Mouse (Mus musculus) cerebellum, postnatal 14 days (tissue): ENCODE data around the gene Nfic.

Source experiments
- DNase-seq, 2 experiments: peaks; one replicate each; pipeline ENCODE4 v3.0.0; 2021; ENCODE audit warnings: mixed read lengths in 2 of 2

Gene Nfic

DNA sequence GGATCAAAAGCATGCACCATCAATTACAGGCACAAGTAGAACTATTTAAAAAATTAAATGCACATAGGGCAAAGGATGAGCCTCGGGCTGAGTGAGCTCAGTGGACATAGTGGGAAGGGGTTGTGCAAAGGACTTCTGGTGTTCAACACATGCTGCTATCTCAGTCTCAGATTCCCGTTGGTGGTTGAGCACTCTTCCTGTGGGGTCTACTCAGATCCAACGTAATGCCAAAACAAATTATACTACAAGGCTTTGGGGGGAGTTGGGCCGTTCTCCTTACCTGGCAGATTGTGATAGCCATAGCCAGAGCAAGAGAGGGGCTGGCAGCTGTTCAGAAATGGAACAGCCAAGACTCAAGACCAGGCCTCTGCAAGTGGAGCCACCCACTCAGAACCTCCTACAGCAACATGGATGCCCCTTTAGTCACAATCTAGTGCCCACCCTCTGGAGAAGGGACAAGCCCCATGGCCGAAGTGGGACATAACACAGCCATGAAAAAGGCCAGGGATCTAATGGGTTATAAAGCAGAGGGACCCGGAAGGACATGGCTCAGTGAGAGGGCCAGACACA lies 75.5 kb downstream of the Nfic start:
- DNase-seq = no peak

DNA sequence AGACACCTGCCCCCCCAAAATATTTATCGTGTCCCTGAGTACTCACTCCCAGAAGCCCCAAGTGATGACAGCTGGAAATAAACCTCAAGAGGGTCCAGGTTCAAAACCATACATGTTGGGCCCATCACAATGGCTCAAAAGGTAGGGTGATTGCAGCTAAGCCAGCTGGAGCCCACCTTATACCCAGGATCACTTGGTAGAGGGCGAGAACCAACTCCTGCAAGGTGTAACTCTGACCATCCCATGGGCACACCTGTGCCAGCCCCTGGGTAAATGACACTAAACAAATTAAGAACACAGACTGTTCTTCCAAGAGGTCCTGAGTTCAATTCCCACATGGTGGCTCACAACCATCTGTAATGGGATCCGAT lies 76.3 kb downstream of the Nfic start:
- DNase-seq = no peak

DNA sequence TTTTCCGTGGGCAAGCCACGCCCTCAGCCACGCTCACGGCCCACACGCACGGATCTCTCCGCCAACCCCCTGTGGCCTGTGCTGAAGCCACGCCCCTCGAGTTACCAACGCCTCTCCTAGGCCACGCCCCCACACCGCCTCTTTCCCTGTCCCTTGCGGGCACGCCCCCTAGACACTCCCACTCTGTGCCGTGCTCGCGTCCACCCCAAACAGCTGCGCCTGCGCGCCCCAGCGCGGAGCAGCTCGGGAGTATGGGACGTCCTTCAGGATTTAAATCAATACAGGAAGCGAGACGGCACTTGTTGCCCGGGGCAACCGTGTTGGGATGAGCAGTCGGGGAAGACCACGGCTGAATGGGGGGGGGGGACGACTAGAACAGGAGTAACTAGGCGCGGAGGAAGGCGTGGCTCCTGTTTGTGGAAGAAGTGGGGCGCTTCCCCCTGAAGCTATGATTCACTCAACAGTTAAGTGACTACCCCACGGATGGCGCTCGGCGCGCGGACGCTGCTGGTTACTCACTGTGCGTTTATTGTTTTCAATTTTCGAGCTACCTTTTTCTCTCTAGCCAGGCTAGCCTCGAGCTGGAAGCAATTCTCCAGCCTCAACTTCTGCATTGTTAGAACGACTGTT lies 76.8 kb downstream of the Nfic start:
- peak; percentile 100 for DNase-seq

DNA sequence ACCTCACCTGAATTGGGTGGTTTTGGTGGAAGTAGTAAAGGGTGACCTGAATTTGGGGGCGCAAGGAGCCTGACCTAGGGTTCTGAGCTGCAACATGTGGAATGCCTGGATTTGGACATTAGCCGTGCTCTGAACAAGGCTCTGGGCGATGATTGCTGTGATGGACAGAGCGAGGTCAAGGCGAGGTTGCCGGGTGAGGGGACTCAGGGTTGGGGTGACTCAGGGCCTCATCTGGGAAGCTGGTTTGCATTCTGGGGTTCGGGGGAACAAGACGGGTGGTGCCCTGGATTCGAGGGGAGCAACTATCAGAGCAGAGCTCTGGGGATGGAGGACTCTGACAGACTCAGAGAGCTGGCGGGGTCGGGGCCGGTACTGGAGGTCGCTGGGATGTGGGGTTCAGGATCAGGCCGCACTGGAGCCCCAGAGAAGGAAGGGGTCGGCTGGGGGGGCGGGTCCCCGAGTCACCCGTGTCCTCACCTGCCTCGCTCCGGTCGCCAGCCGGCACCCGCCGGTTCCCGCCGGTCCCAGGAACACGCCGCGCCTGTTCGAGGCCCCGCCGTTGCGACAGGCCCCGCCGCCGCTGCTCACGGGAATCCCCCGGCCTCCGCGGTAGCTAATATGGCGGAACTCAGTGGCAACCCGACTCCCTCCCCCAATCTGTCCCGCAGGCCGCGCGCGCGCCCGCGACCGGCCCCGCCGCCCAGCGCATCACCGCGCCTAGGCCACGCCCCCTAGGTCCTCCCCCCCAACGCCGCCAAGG lies 77.5 kb downstream of the Nfic start, which contains the start of gene Fzr1:
TSS of gene Fzr1 (minus strand) at position 724 of the 760 bp plus-strand sequence.
- DNase-seq = no peak

DNA sequence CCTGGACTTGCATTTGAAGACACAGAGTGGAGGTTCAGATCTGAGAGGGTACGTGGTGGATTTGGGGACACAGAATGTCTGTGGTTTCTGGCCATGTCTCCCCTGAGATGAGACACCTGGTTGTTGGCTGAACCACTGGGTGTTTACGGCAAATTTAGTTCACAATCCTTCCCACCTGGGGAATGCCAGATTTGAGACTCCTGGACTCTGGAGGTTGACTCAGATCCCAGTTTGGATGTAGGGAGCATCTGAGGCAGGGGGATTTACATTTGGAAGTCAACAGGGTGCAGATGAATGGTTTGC lies 78.1 kb downstream of the Nfic start:
- DNase-seq = no peak

DNA sequence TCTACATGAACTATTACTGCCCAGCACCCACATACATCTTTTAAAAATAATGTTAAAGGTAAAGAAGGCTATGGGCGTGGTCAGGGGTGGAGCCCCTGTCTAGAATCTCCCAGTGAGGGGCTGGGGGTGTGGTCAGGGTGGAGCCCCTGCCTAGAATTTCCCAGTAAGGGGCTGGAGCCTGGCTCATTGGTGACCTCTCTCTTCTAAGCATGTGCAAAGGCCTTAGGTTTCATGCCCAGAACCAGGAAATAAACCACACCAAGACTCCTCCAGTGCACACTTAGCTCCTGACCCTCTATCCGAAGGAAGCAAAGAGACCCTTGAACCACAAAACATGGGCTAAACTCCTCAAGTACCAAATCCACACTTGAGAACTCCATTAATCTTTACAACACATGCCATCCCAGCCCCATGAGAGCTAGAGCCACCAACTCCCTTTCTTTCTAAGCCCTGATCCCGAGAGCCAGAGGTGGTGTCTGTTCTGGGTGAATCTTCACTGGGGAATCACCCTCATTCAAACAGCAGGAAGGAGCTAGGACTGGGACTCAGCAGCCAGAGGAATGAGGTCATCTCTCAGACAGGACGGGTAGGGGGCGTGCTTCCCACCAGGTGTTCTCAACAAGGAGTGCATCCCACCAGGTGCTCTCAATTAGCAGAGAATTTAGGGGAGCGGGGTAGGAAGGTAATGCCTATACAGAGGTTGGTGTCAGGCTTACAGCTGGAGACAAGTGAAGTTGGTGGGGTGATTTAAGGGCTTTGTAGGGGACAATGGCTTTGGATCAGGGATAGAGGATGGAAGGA lies 78.7 kb downstream of the Nfic start:
- no peak for DNase-seq

DNA sequence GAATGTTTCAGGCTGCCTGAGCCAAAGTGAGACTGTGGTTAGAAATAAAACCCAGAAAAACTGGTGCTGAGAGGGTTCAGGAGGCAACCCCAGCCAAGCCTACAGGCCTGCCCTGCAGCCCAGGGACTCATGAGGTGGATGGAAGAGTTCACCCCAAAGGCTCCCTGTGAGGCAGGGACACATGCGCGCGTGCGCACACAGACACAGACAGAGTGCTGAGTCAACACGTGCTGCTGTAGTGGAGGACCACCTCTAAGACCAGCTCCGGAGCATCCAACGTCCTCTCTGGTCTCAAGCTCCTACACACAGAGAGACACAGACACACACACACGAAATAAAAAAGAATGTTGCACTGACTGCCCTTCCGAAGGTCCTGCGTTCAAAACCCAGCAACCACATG lies 80.1 kb downstream of the Nfic start:
- no peak for DNase-seq

DNA sequence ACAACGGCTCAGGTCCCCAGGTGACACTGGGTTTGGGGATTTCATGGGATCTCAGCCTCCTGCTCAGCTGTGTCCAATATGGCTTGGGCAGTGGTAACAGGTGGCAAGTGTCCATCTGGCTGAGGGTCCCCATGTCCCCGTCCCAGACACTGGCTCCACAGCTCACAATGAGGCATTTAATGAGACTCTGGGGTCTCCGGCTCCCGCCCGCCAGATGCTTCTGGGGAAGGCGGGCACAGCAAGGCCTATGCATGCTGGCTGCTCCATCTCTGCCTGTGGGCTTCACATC lies 88.3 kb downstream of the Nfic start:
- DNase-seq = peak in 1 of 2 experiments; percentile 27

DNA sequence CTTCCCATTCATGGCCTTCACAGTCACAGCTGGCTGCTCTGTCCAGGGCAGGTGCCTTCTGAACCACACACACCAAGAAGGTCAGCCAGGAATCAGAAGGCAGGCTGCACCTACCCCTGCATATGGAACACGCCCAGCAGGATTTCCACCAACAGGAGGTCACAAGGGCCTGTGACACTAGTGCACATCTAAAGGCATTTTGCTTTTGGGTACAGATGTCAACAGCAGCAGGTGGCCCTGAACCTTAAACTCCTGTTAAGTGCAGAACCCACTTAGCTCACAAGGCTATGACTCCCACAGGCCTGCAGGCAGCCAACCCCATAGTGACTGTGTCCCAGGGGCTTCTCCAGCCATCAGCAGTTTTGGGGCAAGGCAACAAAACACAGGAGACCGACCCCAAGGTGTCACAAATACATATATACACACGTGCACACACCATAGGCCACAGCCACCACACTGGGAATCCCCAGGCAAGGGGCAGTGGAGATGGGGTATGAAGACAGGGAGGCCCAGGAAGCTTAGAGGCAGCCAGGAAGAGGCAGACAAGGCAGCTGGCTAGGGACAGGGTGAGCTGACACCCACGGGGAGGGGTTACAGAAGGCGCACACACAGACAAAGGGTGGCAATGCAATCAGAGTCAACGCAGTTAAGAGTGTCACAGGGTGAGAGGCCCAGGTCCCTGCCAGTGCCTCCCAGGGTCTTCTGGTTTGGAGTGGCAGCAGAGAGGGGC lies 88.8 kb downstream of the Nfic start:
- DNase-seq = no peak

DNA sequence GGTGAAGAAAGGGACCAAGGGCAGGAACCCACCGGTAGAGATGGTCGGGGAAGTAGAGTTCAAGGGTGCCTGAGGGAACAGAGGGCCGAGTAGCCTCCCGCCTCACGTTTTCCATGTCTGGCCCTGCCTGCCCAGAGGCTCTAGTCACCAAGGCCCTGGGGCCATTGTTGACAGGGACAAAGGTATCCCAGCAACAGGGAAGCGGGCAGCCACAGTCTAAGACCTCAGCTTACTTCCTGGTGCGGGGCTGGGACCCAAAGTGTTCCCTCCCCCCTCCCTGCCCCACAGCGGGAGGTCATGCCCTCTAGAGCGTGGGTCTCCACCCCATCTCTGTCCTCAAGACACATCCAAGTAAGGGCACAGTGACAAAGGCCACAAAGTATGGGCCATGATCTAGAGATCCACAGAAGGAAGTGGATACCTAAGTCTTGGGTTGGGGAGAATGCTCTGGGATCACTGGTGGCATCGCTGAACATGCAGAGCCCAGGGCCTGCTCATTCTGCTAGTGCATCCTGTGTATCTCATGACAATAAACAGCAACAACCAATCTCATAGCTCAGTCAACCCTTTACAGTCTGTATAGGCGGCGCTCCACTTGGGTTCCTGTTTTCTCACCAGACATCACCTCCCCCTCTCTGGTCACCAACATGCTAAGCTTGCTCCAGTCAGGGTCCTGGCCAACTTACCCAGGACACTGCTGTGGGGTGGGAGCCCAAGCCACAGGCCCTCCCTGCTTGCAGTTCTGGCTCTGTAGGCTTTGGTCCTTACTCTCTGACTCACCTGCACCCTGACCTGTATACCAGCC lies 89.6 kb downstream of the Nfic start, which contains the start of gene 4930404N11Rik:
TSS of gene 4930404N11Rik (minus strand) at position 145 of the 805 bp plus-strand sequence.
- no peak for DNase-seq

DNA sequence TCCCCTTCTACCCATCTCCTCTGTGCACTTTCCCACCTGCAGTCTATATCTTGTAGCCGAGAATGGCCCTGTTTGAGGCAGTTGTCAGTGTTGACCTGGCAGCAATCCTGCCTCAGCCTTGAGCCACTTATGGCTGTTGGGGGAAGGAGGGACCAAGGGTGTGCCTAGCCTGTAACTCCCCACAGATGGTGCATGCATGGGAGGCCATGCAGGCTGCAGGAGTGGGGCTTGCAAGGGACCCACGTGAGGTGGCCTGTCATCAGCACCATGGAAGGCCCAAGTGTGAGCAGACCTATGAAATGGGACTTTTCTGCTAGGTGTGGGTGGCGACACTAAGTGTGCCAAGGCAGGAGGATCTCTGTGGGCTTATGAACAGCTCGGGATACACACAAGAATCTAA lies 90.4 kb downstream of the Nfic start:
- DNase-seq = no peak

DNA sequence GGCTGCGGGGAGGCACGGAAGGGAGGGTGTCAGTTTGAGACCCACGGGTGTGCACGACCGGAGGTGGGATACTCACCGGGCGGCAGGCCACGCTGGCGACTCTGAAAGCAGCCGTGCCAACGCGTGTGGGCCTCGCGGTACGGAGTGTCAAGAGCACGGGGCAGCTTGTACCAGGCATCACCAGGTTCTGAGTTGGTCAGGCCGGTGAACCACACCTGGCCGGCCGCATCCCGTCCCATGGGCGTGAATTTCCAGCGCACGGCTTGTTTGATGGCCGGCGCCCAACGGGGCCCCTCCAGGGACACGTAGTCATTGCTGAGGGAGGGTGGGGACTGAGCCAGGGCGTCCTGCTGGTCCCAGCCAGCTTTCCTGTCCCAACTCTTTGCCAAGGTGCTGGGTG lies 90.8 kb downstream of the Nfic start:
- DNase-seq = no peak

DNA sequence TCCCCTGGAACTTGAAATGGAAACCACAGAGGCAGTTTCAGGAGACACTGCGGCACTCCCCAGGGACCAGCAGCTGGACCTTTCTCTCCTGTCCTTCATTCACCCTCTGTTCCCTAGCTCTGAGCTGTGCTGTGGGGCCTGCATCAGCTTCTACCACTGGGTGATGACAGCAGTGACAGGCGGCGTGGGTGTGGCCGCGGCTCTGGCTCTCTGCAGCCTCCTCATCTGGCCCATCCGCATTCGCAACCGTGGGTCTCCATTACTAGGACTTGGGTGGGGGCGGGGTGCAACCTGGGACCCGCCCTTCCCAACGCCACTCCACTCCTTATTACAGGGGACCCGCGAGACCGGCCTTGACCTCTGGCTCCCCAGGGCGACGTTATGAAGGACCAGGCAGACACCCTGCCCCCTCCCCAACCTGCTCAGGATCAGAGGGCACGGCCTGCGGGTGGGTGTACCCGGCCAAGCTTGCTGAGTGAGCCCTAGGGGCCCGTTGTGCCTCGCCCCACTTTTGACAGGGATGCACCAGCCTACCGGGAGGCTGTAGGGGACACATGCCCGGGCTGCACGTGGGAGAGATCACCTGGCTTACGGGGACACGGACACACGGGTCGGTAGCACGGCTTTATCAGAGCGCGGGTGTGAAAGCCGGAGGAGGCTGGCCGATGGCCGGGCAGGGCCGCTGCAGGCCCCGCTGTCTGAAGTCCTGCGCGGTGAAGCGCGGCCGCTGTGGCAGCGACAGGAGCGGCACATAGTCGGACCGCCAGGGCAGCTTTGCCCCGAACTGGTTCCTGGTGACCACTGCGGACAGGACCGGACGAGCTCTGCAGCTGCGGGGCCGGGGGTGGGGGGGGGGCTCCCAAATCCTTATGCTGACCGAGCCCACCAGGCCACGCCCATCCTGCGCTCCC lies 91.7 kb downstream of the Nfic start:
- no peak for DNase-seq

DNA sequence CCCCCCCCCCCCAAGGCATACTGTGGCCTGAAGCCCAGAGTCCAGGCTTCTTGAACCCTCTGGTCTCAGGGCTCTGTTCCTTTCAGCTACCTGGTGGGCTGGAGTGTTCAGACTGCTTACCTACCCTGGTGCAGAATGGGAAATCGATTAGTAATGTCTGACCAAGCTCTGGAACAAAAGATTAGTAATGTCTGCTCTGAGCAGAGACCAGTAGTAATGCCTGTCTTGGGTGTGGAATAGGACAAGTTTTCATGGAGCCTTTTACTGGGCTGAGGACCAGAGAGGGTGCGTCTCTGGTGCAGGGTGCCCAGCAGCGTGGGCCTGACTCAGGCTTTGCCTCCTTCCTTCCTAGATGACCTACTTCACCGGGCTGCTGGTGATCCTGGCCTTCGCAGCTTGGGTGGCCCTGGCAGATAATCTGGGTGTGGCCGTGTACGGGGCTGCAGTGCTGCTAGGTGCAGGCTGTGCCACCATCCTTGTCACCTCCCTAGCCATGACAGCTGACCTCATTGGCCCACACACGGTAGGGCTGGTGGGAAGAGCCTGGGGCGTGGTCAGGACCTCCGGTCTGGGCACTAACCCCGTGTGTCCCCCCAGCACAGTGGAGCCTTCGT lies 93.0 kb downstream of the Nfic start:
- no peak for DNase-seq

DNA sequence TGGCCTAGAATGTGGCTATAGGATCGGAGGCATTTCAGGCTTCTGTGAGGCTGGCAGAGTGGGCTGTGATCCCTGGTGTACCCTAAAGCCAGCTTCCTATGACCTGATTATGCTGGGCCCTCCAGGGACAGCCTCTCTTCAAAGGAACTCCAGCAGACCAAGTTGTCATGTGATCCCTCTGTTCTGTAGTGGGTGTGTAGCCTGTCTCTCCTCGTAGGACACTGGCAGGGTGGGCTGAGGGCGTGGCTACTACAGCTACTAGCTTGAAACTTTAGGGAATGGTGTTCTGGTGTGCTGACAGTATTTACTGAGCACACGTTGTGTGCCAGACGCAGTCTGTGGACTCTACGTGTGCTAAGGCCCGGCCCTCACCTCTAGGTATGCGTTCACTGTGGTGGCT lies 94.7 kb downstream of the Nfic start:
- no peak for DNase-seq

DNA sequence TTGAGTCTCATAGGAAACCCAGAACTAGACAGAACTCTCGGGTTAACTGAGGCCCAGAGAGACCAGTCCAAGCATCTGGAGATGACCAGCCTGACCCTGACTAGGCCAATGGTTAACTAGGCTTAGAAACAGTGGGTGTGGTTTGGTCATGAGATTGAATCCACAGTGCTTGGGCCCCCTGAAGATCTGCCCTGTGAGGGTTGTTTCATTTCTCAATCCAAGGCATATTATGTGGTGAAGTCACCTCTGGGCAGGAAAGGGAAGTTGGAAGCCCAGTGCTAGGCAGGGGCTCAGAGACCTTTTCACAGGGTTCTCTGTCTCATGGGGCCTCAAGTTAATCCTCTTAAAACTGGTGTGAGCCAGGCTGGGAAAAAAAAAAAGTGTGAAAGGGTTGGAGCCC lies 96.6 kb downstream of the Nfic start:
- no peak for DNase-seq

DNA sequence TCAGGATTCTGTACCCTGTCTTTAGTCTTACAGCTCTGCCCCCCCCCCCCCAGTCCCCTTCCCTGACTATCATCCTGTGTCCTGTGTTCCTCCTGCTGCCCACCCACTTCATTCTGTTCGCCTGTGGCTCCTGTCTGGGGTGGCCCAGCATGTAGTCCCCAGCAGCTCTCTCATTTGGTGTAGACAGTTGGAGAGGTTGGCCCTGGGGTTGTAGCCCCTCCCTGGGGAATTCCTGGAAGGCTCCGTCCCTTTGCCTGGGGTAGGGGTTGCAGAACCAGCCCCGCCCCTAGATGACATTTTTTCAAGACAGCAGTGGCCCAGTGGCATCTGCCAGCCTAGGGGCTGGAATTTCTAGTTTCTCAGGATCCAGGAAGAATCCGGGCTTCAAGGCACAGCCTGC lies 97.2 kb downstream of the Nfic start:
- no peak for DNase-seq

DNA sequence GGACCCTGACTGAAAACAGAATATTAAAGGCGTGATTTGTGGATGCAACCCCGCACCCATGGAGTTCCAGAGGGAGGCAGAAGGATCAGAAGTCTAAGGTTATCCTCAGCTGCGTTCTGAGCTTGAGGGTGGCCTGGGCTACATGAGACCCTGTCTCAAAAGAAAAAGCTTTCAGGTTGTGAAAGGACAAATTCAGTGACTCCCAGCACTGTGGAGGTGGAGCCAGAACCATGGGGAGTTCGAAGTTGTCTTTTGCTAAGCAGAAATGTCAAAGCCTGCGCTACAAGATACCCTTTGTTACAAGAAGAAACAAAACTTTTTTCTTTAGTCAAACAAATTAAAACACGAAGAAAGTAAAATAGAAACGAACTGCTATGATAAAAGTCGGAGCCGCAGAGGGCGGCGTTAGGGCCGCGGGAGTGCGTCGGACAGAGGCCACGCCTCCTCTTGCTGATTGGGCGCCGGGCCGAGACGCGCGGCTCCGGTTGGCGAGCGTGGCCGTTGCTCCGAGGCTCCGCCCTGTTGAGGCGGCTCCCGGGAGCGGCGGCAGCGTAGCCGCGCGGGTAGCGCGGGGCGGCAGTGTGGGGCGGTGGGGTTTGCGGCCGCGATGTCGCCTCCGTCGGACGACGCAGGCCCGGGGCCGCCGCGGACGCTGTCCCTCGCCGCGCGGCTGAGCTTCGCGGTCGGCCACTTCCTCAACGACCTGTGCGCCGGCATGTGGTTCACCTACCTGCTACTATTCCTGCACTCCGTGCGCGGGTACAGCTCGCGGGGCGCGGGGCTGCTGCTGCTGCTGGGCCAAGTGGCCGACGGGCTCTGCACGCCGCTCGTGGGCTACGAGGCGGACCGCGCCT lies 98.2 kb downstream of the Nfic start, which contains the start of gene Mfsd12:
TSS of gene Mfsd12 (plus strand) at position 501 of the 854 bp plus-strand sequence.
- peak; percentile 97 for DNase-seq

DNA sequence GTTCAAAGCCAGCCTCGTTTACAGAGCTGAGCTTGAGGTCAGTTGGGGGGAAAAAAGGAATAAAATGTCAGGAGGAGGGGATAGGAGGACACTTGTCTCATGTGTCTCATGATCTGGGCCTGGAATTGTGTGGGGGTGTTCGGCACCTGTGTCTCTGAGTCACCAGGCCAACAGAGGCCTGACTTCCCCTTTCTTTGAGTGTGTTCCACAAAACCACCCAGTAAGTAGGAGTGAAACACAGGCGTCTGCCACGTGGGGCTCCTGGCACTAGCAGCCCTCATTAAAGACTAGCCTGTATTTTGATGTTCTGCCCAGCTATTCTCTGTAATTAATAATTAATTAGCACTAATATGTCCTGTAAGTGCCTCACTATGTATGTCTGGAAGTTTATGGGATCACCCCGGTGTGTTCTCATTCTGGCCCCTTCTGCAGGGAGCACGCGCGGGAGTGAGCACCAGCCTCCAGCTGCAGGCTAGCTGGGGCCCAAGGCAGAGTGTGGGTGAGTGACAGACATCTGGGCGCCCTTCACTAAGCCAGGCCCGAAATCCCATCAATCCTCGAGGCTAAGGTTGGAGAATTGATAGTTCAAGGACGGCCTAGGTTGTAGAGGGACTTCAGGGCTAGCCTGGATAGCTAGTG lies 99.0 kb downstream of the Nfic start:
- DNase-seq = no peak
